Mouse (Mus musculus) thymus, adult 2 months (tissue): ENCODE measurements around the gene Ubr1.

Experiments used
- CTCF ChIP-seq: fragments of 200-500 bp; IDR thresholded peaks from 2 replicates; pipeline ENCODE4 v1.5.1; 2012; ENCODE audit warnings: mild to moderate bottlenecking, control low read depth, low read length, moderate library complexity, borderline replicate concordance; ENCODE audit not compliant: control insufficient read depth, poor library complexity, insufficient read depth; ENCODE audit errors: extremely low read depth
- POLR2A ChIP-seq: fragments of 200-500 bp; IDR thresholded peaks from 2 replicates; pipeline ENCODE4 v1.6.1; 2012; ENCODE audit warnings: mild to moderate bottlenecking, low read length, control low read depth, moderate library complexity; ENCODE audit not compliant: control insufficient read depth, poor library complexity, insufficient read depth; ENCODE audit errors: extremely low read depth

DNA sequence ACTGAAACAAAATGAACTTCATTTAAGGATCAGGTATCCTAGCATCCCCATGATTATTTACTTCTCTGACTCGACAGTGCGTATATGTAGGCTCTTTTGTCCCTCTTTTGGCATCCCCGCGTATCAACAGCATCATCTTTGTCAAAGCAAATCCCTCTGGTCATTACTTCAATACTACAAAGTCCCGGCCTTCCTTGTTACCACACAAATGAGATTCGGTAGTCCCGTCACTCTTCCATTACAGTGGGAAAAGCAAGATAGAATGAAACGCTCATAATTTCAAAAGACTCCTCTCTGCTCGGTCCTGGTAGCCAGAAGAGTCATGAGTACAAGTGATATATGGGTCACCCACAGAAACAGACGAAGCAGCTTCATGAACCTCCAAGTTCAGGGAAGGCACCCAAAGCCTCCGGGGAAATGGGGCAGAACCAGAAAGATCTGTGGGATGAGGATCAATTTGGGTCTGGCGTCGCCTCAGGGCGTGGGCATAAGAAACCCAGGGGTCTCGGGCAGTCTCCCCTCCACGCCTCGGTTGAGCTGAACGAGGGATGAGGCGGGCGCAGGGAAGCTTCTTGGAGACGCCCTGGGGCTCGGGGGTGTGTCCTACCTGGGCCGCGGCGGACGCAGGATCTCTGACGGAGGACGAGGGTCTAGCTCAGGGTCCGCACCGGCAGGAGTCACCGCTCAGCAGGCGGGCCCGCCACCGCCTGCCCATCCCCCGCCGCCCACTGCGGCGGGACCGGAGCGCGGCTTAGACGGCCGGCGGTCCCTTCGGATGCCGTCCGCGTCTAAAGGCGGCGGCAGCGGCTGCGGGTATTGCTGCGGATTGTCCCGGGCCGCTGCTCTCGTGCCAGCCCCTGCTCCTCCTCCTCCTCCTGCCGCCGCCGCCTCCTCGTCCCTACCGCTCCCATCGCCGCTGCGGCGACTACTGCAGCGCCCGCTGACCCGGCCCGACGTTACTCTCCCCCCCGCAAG lies 120.8 kb downstream of the Ubr1 start, which contains the start of gene Cdan1:
- TF ChIP-seq CTCF (no peak), POLR2A (no peak; the same call in 1 of the 2 replicates)
